Mouse (Mus musculus): ENCODE measurements around the gene Smyd1.

The Smyd1 gene

GRCm38 (mm10) chr6:71260051-71260640 is 61.9 kb downstream of the Smyd1 start:
- DNase-seq (ENCODE audit: low spot score in 2 of 2) = no peak

- no peak for DNase-seq (ENCODE audit: low spot score in 2 of 2)
Observed at GRCm38 (mm10) chr6:71259166-71259565, 62.9 kb downstream of the Smyd1 start.

- DNase-seq (ENCODE audit: low spot score in 2 of 2) = no peak
Observed at GRCm38 (mm10) chr6:71258562-71258961, 63.5 kb downstream of the Smyd1 start.

- no peak for DNase-seq (ENCODE audit: low spot score in 2 of 2)
Observed at GRCm38 (mm10) chr6:71257375-71257774, 64.7 kb downstream of the Smyd1 start.

GRCm38 (mm10) chr6:71256166-71256565 is 65.9 kb downstream of the Smyd1 start:
- no peak for DNase-seq (ENCODE audit: low spot score in 2 of 2)

GRCm38 (mm10) chr6:71254456-71254855 is 67.6 kb downstream of the Smyd1 start:
- DNase-seq (ENCODE audit: low spot score in 2 of 2) = no peak

- DNase-seq (ENCODE audit: low spot score in 2 of 2) = no peak
Observed at GRCm38 (mm10) chr6:71250951-71251350, 71.1 kb downstream of the Smyd1 start.

- DNase-seq (ENCODE audit: low spot score in 2 of 2) = no peak
Observed at GRCm38 (mm10) chr6:71249615-71250014, 72.4 kb downstream of the Smyd1 start.

GRCm38 (mm10) chr6:71248420-71248819 is 73.6 kb downstream of the Smyd1 start:
- no peak for DNase-seq (ENCODE audit: low spot score in 2 of 2)

- DNase-seq (ENCODE audit: low spot score in 2 of 2) = no peak
Observed at GRCm38 (mm10) chr6:71243258-71243657, 78.8 kb downstream of the Smyd1 start.

GRCm38 (mm10) chr6:71242811-71243210 is 79.2 kb downstream of the Smyd1 start:
- DNase-seq (ENCODE audit: low spot score in 2 of 2) = no peak

GRCm38 (mm10) chr6:71240831-71241230 is 81.2 kb downstream of the Smyd1 start:
- DNase-seq (ENCODE audit: low spot score in 2 of 2) = no peak

- DNase-seq (ENCODE audit: low spot score in 2 of 2) = no peak
Observed at GRCm38 (mm10) chr6:71239069-71239750, 82.8 kb downstream of the Smyd1 start.

- no peak for DNase-seq (ENCODE audit: low spot score in 2 of 2)
Observed at GRCm38 (mm10) chr6:71237031-71237431, 85.0 kb downstream of the Smyd1 start.

- no peak for DNase-seq (ENCODE audit: low spot score in 2 of 2)
Observed at GRCm38 (mm10) chr6:71236506-71236905, 85.5 kb downstream of the Smyd1 start.

GRCm38 (mm10) chr6:71235944-71236343 is 86.1 kb downstream of the Smyd1 start:
- DNase-seq (ENCODE audit: low spot score in 2 of 2) = no peak

- no peak for DNase-seq (ENCODE audit: low spot score in 2 of 2)
Observed at GRCm38 (mm10) chr6:71235121-71235520, 86.9 kb downstream of the Smyd1 start.

GRCm38 (mm10) chr6:71227157-71227770 is 94.8 kb downstream of the Smyd1 start:
- peak in 1 of 2 experiments; percentile 2 for DNase-seq (ENCODE audit: low spot score in 2 of 2)

- no peak for DNase-seq (ENCODE audit: low spot score in 2 of 2)
Observed at GRCm38 (mm10) chr6:71226544-71226943, 95.5 kb downstream of the Smyd1 start.

GRCm38 (mm10) chr6:71224184-71224943 is 97.7 kb downstream of the Smyd1 start:
- no peak for DNase-seq (ENCODE audit: low spot score in 2 of 2)

- DNase-seq (ENCODE audit: low spot score in 2 of 2) = no peak
Observed at GRCm38 (mm10) chr6:71221501-71221900, 100.5 kb downstream of the Smyd1 start.

- no peak for DNase-seq (ENCODE audit: low spot score in 2 of 2)
Observed at GRCm38 (mm10) chr6:71212471-71212870, 109.6 kb downstream of the Smyd1 start.

Measured in frontal cortex, postnatal 36 days (tissue).